Mouse (Mus musculus): ENCODE data around the gene Sla2.

GRCm38 (mm10) chr2:156924210-156924898 is 37.4 kb upstream of the Sla2 start:
- no peak for TF ChIP-seq CTCF (IDR thresholded peaks at IDR 0.05; ENCODE audit: low read depth, low read length)
- TF ChIP-seq TAL1 (conservative IDR thresholded peaks at IDR 0.05; ENCODE audit: low read depth, low read length) = peak; percentile 60
